Mouse (Mus musculus): ENCODE measurements around the gene Th. TPM values are rescaled to one million over a fixed set of nuclear protein-coding genes. Genes with fewer than 3 reads are reported as not detected.

Gene Th
- polyA plus RNA-seq, 1 experiment = not detected

- no peak overlapping the region for H3K27ac ChIP-seq (ENCODE audit: insufficient read depth, low read length)
- TF ChIP-seq CTCF (IDR thresholded peaks at IDR 0.05; ENCODE audit: borderline replicate concordance, insufficient read depth, low read length) = no peak
- no peak for TF ChIP-seq POLR2A (IDR thresholded peaks at IDR 0.05; ENCODE audit: low read depth, low read length)
- H3K4me3 ChIP-seq (ENCODE audit: insufficient read depth, low read length) = no peak overlapping the region
- peaks cover 5% of the 10 kb centered on the region; the same call in 1 of the 2 replicates for H3K4me1 ChIP-seq (ENCODE audit: control insufficient read depth, insufficient read depth, low read length)
Observed at GRCm38 (mm10) chr7:142905606-142906005, 25.3 kb downstream of the Th start.

GRCm38 (mm10) chr7:142904331-142904730, 26.6 kb downstream of the Th start:
- H3K4me3 ChIP-seq (ENCODE audit: insufficient read depth, low read length) = no peak overlapping the region
- H3K4me1 ChIP-seq (ENCODE audit: control insufficient read depth, insufficient read depth, low read length) = peaks cover 5% of the 10 kb centered on the region; the same call in 1 of the 2 replicates
- no peak for TF ChIP-seq CTCF (IDR thresholded peaks at IDR 0.05; ENCODE audit: borderline replicate concordance, insufficient read depth, low read length)
- TF ChIP-seq POLR2A (IDR thresholded peaks at IDR 0.05; ENCODE audit: low read depth, low read length) = no peak
- H3K27ac ChIP-seq (ENCODE audit: insufficient read depth, low read length) = no peak overlapping the region

GRCm38 (mm10) chr7:142902931-142903330, 28.0 kb downstream of the Th start:
- H3K4me3 ChIP-seq (ENCODE audit: insufficient read depth, low read length) = no peak overlapping the region
- peaks cover 5% of the 10 kb centered on the region; the same call in 1 of the 2 replicates for H3K4me1 ChIP-seq (ENCODE audit: control insufficient read depth, insufficient read depth, low read length)
- TF ChIP-seq CTCF (IDR thresholded peaks at IDR 0.05; ENCODE audit: borderline replicate concordance, insufficient read depth, low read length) (no peak), POLR2A (IDR thresholded peaks at IDR 0.05; ENCODE audit: low read depth, low read length) (no peak)
- no peak overlapping the region for H3K27ac ChIP-seq (ENCODE audit: insufficient read depth, low read length)

GRCm38 (mm10) chr7:142901774-142902173, 29.2 kb downstream of the Th start:
- Histone ChIP-seq H3K27ac (ENCODE audit: insufficient read depth, low read length) (no peak overlapping the region), H3K4me3 (ENCODE audit: insufficient read depth, low read length) (no peak overlapping the region), H3K4me1 (ENCODE audit: control insufficient read depth, insufficient read depth, low read length) (peaks cover 5% of the 10 kb centered on the region; the same call in 1 of the 2 replicates)
- TF ChIP-seq POLR2A (IDR thresholded peaks at IDR 0.05; ENCODE audit: low read depth, low read length) (no peak), CTCF (IDR thresholded peaks at IDR 0.05; ENCODE audit: borderline replicate concordance, insufficient read depth, low read length) (no peak)

GRCm38 (mm10) chr7:142899872-142900271, 31.1 kb downstream of the Th start:
- Histone ChIP-seq H3K4me1 (ENCODE audit: control insufficient read depth, insufficient read depth, low read length) (no peaks in the 10 kb centered on the region), H3K27ac (ENCODE audit: insufficient read depth, low read length) (no peak overlapping the region), H3K4me3 (ENCODE audit: insufficient read depth, low read length) (no peak overlapping the region)
- TF ChIP-seq CTCF (IDR thresholded peaks at IDR 0.05; ENCODE audit: borderline replicate concordance, insufficient read depth, low read length) = no peak
- no peak for TF ChIP-seq POLR2A (IDR thresholded peaks at IDR 0.05; ENCODE audit: low read depth, low read length)

- TF ChIP-seq POLR2A (IDR thresholded peaks at IDR 0.05; ENCODE audit: low read depth, low read length) (no peak), CTCF (IDR thresholded peaks at IDR 0.05; ENCODE audit: borderline replicate concordance, insufficient read depth, low read length) (no peak)
- Histone ChIP-seq H3K4me1 (ENCODE audit: control insufficient read depth, insufficient read depth, low read length) (no peaks in the 10 kb centered on the region), H3K4me3 (ENCODE audit: insufficient read depth, low read length) (no peak overlapping the region)
Observed at GRCm38 (mm10) chr7:142897471-142897870, 33.5 kb downstream of the Th start.

GRCm38 (mm10) chr7:142895901-142896665, 34.8 kb downstream of the Th start:
- TF ChIP-seq CTCF (IDR thresholded peaks at IDR 0.05; ENCODE audit: borderline replicate concordance, insufficient read depth, low read length) (no peak), POLR2A (IDR thresholded peaks at IDR 0.05; ENCODE audit: low read depth, low read length) (no peak)
- Histone ChIP-seq H3K27ac (ENCODE audit: insufficient read depth, low read length) (no peak overlapping the region), H3K4me1 (ENCODE audit: control insufficient read depth, insufficient read depth, low read length) (no peaks in the 10 kb centered on the region), H3K4me3 (ENCODE audit: insufficient read depth, low read length) (no peak overlapping the region)

More at GRCm38 (mm10) chr7:142897471-142897870, 33.5 kb downstream of the Th start:
- H3K27ac ChIP-seq (ENCODE audit: insufficient read depth, low read length) = no peak overlapping the region

GRCm38 (mm10) chr7:142895223-142895840, 35.6 kb downstream of the Th start:
- H3K4me1 ChIP-seq (ENCODE audit: control insufficient read depth, insufficient read depth, low read length) = no peaks in the 10 kb centered on the region
- no peak for TF ChIP-seq POLR2A (IDR thresholded peaks at IDR 0.05; ENCODE audit: low read depth, low read length)
- no peak for TF ChIP-seq CTCF (IDR thresholded peaks at IDR 0.05; ENCODE audit: borderline replicate concordance, insufficient read depth, low read length)
- no peak overlapping the region for H3K4me3 ChIP-seq (ENCODE audit: insufficient read depth, low read length)
- H3K27ac ChIP-seq (ENCODE audit: insufficient read depth, low read length) = no peak overlapping the region

- no peak overlapping the region for H3K27ac ChIP-seq (ENCODE audit: insufficient read depth, low read length)
- no peaks in the 10 kb centered on the region for H3K4me1 ChIP-seq (ENCODE audit: control insufficient read depth, insufficient read depth, low read length)
- TF ChIP-seq POLR2A (IDR thresholded peaks at IDR 0.05; ENCODE audit: low read depth, low read length) = no peak
- TF ChIP-seq CTCF (IDR thresholded peaks at IDR 0.05; ENCODE audit: borderline replicate concordance, insufficient read depth, low read length) = peak; percentile 67; the same call in 1 of the 2 replicates
- no peak overlapping the region for H3K4me3 ChIP-seq (ENCODE audit: insufficient read depth, low read length)
Observed at GRCm38 (mm10) chr7:142894669-142895068, 36.3 kb downstream of the Th start.

Data from embryonic fibroblast, embryonic 13.5 days (primary cell).